Mouse (Mus musculus) layer of hippocampus, adult 9-11 months (tissue): ENCODE results near the gene R3hdml.

Experiments used
- DNase-seq: peaks from one replicate; pipeline ENCODE4 v3.0.0; 2022

The R3hdml gene

DNA sequence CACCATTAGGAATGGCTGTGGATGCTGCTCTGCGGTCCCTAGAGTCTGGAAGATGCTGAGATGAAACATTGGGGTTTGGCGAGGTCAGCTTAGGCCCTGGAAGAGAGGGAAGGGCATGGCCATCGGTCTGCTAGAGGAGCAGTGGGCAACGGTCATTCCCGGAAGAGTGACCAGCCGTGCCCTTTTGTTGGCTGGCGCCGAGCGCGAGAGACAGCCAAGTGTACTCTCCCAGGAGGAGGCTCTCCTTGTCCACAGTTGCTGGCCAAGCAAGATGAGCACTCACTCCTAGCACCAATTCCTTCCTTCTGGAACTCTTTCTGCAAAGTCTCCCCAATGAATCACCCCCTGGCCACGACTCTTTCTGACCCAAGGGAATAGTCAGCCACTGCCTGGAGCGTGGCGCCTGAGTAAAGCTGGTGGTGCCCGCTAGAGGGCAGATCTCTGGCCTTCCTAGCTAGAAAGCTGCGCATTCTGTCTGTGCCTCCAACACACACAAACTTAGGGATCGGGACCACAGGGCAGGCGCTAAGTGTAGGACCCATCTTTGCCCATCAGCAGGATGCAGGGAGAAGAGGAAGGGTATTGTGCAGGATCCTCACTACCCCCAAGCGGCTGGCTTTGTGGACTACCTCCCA, 11.8 kb upstream of the R3hdml start:
- no peak for DNase-seq

DNA sequence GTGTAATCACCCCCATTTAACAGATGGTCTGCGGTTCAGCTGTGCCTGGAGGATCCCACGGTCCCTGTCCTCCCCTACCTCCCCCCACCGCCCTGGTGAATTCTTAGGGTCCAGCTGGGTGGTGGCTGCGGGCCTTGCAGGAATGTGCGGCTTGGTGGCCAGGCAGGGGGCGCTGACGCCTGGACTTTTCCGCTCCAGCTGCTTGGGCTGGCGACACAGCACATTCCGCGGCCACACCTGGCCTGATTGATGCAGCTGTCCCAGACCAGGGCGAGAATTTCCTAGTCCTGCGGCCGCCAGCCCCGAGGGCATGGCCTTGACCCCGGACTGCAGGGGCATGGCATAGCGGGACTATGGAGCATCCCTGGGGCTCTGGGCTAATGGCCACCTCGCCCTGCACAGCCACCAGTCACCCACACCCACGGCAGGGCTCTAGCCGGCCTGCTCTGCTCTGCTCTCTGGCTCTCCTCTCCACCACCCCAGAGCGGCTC, 10.5 kb upstream of the R3hdml start:
- no peak for DNase-seq

DNA sequence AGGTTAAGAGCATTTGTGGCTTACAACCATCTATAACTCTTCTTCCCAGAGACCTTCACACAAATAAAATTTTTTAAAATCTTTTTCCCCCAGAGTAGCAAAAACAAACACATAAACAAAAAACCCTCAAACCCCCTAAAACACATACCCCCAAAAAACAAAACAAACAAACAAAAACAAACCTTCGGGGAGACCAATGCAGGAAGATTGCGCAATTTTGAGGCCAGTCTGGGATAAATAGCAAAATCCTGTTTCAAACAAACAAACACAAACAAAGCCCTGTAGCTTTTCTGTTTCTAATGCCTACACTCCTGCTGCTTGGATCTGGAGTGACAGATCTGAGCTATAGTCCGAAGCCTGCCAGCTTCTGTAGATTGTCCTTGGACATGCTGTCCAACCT, 4.8 kb upstream of the R3hdml start:
- DNase-seq: no peak

DNA sequence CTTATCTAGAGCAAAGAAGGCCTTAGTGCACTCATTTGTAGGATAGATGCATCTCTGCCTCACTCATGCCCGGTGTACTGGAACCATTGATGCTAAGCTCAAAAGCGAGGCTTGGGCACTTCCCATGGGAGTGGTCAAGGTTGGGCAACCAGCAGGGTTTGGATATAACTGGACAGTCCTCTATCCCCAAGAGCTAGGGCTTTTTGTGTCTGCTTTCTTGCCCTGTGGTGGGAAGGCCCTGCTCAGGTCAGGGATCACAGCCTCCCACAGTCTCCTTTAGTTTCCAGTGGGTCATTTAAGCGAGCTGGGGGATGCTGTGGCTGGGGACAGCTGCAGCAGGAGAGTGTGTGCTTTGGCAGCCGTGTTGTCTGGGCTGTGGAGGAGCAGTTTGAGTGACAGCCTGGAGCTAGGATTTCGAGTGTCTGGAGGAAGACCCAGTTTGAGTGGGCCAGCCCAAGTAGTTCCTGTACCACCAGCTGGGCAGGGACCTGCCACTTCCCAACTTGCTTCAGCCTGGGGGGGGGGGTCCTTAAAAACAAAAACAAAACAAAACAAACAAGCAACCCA, 2.3 kb upstream of the R3hdml start:
- no peak for DNase-seq

DNA sequence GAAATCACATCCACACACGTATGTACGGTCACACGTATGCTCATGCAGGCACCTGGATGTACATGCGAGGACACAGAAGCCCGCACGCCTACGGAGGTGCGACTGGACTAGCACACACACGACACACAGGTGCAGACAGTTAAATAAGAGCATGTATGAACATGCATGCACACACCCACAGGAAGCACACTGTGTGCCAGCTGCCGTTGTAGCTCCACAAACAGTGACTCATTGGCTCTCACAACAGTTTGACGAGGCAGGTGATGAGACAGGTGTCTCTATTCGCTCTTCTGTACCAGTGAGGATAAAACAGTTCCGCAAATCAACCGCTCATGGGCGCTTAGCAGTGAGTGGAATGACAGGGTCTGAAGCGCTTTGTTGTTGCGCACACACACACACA, 1.5 kb upstream of the R3hdml start:
- no peak for DNase-seq

DNA sequence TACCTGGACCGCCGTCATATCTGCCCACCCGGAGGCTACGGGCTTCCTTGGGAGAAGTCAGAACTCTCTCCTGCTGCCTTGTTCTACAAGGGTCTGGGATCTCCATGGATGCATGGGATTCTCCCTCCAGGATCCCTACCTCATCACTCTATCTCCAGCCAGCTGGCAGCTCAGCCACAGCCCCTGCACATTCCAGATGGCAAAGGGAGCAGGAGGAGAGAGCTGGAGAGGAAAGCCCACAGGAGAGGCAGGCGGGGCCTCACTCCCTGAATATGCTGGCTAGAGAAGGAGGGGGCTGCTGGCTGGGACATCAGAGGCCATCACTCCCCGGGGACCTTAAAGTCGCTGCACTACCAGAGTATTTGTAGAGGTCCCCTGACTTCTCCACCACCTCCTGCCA, 767 bp upstream of the R3hdml start:
- no peak for DNase-seq

DNA sequence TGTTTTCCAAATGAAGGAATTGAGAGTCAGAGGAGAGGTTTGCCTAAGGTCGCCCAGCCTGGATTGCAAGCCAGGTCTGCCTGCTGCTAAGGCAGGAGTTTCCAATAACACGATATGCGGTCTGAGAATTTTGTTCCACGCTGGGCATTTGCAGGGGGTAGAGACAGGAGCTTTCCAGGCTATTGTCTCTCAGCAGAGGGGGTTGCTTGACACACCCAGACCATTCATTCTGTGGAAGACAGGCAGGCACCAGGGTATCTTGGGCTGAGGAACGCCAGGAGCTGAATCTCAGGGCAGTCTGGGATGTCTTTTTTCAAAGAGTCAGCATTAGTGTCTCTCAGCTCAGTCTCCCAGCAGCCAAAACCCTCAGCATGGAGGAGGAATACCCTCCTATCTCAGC, 913 bp downstream of the R3hdml start:
- DNase-seq: no peak

DNA sequence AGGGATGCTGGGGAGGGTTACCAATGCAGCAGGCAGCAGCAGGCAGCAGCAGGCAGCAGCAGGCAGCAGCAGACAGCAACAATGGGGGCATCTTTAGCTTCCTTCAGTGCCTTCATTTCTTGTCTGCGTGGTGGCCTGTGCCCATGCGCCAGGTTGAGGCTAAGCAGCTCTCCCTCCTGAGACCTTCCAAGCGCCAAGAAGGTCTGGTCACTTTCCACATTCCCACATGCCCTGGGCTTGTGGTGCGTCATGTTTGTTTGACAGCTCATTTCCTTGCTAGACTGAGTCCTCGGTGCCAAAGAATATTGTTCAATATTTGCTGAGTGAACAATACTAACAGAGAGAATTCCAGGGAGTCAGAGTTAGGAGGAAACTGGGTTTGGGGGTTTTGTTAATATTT, 1.9 kb downstream of the R3hdml start:
- no peak for DNase-seq

DNA sequence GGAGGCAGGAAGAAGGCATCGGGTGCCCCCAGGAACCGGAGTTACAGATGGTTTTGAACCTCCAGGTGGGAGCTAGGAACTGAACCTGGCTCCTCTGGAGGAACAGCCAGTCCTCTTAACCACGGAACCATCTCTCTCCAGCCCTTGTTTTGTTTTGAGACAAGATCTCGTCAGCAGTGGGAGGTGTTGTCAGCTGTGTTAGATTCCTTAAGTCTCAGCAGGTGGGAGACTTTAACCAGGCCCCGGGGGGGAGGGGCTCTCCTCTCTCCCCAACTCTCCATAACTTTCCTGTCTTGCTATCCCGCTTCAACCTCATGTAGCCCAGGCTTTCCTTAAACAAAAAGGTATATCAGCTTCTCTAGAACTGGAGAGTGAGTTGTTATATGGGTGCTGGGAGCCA, 2.3 kb downstream of the R3hdml start:
- DNase-seq: no peak

DNA sequence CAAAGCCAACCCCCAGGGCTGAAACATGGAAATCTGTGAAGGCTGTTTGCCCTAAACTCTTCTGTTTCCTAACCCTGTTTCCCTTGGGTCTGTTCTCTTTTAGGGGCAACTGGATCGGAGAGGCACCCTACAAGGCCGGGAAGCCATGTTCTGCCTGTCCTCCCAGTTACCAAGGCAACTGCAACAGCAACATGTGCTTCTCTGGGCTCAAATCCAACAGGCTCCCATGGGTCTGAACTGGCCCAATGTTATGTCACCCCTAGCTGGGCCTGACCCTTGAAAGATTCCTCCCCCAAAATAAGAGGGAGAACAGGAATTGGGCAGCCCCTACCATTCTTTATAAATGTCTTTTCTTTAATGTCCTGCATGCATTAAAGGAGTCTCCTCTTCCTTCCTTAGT, 10.1 kb downstream of the R3hdml start:
- no peak for DNase-seq

DNA sequence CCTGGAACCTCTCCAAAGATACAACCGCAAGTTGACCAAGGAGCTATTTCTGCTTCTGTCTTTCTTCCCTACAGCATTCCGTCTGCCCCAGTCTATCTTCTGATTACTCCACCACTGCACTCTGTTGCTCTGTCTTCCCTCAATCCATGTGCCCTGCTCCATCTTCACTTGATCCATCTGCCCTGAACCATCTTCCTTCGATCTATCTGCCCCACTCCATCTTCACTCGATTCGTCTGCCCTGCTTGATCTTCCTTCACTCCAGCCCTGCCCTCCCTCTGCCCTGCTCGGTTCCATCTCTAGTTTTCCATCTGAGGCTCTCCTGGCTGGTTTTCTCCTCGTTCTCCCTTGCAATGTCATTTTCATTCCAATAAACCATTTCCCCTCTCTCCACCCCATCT, 11.1 kb downstream of the R3hdml start:
- no peak for DNase-seq

DNA sequence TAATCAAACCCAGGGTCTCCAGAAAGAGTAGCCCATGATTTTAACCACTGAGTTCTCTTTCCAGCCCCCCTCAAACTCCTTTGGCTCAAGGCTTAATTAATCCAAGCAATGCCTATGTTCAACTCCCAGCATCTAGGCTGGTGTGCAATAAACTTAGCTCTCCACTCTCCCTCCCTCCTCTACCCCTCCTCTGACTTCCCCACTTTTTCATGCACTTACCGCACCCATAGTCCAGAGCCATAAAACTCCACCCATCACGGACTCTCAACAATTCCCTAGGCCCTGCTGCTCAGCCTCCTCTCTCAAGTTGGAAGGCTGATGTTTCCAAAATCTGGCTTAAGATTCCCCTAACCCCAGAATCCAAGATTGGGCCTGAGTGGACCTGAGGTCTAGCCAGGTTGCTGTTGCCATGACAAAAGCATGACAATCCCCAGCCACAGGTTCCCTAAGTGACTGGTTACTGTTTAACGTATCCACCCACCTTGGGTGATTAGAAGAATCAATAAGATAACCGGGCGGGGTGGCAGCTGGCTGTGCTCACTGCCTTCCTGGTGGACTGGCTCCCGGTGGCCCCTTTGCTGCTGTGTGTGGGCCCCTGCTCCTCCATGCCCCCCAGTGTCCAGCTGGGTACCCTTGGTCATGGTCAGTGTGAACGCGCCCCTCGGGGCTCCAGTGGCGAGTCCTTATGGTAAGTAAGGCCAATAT, 14.3 kb downstream of the R3hdml start, which contains the start of gene Hnf4a:
Gene Hnf4a (plus strand): TSS at position 509 of the 705 bp plus-strand sequence.
- DNase-seq: no peak

DNA sequence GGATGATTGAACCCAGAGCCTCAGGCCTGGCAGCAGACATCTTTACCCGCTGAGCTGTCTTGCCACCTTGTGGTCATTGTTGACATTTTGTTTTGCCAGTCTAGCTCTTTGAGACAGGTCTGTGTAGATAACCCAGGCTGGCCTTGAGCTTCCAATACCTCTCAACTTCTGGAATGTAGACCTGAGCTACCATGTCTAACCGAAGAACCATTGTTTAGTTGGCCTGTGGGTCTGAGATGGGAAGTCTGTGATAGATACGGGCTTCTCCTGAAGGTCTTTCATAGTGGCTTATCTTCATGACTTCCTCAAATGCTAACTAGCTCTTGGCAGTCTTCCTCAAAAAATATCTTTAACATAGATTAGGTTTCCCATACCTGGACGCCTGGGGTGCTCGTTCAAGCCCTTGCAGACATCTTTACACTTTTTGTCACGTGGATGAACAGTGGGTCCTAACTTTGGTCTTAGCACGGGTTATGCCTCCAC, 33.7 kb downstream of the R3hdml start:
- no peak for DNase-seq

DNA sequence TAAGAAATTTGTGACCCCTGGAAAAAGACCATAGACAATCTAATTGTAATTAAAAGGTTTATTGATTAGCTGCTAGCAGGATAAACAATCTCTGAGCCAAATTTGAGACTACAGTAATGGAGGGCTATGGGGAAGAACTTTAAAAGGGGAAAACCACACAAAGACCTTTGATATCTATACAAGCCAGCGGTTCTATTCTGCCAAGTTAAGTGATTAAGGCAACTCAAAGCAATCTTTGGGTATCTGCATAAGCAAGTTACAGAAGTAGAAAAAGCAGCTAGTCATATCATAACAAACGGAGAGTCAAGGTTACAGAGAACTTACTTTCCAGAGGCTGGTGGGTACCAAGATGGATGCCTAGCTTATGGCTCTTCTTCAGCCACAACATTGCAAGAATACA, 35.4 kb downstream of the R3hdml start:
- no peak for DNase-seq

DNA sequence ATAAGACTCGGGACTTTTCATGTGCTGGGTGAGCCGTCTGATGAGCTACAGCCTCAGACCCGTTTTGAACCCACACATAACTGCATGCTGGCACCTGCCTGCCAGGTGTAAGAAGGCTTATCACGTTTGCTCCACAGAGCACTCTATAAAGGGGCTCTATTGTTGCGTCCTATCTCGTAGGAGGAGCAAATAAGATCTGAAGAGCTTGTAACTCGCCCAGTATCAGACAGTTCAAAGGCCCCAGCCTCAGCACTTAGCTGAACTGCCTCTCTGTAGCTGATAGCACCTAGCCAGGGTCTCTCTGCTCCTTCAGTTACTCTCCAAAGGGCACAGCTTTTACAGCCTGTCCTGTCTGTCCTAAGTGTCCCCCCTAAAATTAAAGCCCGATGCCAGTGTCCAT, 38.3 kb downstream of the R3hdml start:
- DNase-seq: no peak

DNA sequence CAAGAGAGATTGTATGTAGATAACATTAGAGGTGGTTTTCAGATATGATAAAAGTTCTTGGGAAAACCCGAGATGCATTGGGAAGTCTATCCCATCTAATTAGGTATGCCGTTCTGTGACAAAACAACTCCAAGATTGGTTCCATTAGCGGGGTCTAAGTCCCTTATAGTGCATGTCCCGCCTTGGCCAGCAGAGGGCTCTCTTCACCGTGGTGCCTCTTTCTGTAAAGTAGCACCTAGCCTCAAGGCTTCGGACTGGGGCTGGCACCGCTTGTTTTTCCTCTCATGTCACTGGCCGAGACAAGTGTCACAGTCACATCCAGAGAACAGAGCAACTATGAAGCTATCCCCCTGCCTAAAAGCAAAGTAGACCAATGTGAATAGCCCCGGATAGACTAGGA, 39.8 kb downstream of the R3hdml start:
- peak; percentile 54 for DNase-seq

DNA sequence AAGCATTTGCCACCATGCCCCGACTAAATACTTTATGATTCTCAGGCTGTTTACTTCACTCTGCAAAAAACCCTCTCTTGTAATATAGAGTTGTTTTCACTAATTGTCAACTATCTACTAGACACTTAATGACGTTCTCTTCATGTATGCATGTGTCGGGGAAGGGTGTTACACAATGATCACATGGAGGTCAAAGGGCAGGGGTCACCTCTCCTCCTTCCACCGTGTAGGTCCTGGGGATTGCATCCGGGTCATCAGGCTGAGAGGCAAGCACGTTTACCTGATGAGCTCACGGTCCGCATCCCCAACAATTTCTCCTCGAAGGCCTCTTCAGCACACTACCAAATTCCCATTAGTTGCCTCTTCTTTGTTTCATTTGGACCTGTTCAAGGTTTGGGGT, 41.1 kb downstream of the R3hdml start:
- no peak for DNase-seq

DNA sequence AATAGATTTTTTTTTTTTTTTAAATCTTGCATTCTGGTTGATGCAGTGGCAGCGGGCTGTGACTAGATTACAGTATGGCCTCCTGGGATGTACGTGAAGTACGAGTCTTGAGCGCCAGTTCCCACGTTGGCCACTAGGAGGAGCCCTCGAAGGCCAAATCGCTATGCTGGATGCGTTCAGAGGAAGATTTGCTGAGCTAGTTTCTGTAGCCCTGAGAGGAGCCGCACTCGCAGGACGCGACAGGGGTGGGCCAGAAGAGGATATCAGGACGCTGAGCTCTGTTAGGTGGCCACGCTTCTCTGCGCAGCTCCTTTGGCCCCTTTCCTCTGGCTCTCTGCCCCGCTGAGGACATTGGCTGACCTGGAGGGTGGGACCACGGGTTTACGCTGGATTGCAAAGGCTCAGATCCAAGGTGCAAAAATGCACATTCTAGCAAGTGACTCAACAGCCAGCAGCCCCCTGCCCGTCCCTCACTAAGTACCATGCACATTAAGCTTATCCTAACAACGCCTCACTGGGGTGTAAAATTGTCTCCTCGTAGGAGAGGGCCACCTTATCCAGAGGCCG, 42.9 kb downstream of the R3hdml start:
- DNase-seq: peak; percentile 83

DNA sequence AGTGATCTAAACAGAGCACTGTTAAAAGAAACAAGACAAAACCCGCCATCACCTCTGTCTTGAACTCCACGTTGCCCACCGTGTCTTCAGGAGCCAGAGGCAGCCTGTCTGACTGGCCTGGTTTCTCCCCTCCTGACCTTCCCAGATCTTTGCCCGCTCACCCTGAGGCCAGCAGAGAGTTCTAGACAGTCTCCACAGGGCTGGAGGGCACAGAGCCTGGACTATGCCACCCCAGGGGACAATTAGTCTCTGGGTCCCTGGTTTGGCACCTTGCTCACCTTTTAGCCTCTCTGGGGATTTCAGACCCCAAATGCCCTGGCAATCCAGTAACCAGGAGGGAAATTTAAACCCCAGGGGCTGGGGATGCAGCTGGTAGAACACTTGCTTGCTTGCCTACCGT, 45.3 kb downstream of the R3hdml start:
- DNase-seq: no peak

DNA sequence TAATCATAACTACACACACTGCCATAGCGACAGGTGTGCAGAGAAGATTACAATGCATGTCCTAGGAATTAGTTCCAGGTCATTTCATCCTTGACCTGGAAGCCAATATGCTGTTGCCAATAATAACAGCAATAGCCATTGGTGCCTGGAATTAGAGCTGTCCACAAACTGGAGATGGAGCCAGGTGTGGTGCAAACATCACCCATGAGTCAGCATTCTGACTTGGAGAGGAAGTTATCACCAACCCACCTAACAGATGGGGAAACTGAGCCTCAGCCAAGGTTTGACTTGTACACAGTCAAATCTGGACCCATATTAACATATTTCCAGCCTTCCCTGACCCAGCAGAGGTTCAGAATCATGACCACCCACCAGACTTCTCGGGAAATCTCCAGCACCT, 46.3 kb downstream of the R3hdml start:
- DNase-seq: peak; percentile 13

DNA sequence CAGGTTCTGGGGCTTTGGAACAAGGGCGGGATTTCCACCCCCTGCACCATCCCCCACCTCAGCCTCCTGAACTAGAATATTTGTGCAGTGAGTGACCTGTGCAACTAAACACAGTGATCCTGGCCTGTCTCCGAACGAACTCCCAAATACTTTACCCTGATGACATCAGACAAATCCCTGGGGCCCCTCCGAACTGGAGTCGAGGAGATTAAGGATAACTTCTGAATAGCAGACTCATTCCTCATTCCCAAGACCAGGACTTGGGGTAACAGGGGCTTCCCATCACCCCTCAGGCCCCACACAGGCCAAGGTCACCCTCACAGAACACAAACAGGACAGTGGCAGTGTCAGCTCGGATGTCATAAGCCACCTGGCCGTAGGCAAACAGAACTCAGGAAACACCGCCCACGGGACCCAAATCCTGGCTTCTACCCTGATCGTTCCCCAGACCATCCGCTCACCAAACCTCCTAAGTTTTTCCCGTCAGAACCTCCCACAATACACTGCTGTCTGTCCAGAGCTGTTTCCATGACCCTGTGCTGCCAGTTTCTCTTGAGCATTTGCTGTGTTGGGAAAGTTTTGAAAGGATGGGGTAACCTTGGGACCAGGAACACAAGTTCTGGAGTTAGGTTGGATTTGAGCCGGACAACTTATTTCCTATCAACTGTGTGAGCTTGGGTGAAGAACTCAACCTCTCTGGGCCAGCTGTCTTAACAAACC, 47.4 kb downstream of the R3hdml start:
- DNase-seq: no peak

DNA sequence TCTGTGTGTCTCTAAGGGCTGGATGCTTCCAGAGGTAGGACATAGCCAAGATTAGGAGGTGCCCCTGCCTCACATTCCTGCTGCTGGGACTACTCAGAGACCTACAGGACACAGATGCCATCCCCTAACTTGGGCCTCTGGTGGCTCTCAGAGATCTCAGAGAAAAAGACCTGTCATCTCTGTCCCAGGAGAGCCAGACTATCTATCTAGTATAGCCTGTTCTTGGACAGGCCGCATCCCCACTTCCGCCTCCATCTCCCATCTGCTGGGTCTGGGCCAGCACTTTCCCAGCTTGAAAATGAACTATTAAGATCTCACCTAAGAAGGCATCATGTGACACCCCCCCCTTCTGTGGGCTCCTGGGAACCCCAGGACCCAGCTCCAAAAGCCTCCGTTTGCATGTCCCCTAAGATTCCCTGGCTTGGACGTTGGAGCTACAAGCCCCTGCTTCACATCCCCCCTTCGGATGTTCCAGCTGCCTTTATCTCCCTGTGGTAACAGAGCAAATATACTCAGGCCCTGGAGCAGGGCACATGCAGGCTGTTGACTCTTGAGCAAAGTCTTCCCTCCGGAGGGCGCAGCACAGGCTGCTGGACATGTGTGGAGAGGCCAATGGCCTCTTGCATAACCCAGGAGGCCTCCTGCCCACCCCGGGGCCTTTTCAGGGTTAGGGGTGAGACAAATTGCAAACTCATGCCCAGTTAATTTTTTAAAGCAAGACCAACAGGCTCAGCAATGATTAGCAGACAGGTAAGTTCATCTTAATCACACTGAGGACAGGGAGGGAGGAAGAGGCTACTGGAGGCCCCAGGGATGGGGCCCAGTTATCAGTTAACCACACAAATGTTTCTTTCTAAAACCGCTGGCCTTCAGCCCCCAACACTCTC, 48.4 kb downstream of the R3hdml start:
- DNase-seq: no peak
